Mouse (Mus musculus): Measurements from ENCODE around the gene Gipr. TPM values are rescaled to one million over a fixed set of nuclear protein-coding genes. Genes with fewer than 3 reads are reported as not detected.

The Gipr gene
- total and polyA plus RNA-seq, 2 experiments from 2014 or later, result 0.85 to 2.0 TPM

DNA sequence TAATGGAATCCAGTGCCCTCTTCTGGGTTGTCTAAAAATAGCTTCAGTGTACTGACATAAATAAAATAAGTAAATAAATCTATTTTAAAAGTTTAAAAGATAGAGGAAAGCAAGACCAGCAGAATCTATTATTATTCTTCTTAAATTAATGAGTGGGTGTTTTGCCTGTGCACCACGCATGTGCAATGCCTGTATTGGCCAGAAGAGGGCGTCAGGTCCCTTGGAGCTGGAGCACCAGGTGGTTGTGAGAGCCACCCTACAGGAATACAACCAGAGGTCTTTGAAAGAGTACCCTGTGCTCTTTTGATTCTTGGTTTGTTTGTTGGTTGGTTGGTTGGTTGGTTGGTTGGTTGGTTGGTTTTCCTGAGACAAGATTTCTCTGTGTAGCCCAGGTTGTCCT lies 32.1 kb upstream of the Gipr start:
- Histone ChIP-seq H3K27ac (no peak overlapping the region), H3K36me3 (ENCODE audit: insufficient read depth, low read length) (peaks cover 27% of the 10 kb centered on the region; the same call in 1 of the 2 replicates), H3K9me3 (ENCODE audit: low read length) (no peaks in the 10 kb centered on the region), H3K9ac (replicated peaks; ENCODE audit: low read length) (no peak overlapping the region), H3K4me3 (ENCODE audit: low read length) (no peak overlapping the region), H3K4me2 (ENCODE audit: low read depth, low read length) (no peak overlapping the region), H3K27me3 (ENCODE audit: insufficient read depth, low read length) (no peaks in the 10 kb centered on the region), H3K4me1 (ENCODE audit: insufficient read depth, low read length) (no peaks in the 10 kb centered on the region)
- DNase-seq (ENCODE audit: low spot score) (no peak), ATAC-seq (no peak)
- WGBS, result 27% methylated on average over 2 of the region's 2 CpGs
- TF ChIP-seq CTCF (IDR thresholded peaks at IDR 0.05; ENCODE audit: low read depth), result peak; percentile 63

DNA sequence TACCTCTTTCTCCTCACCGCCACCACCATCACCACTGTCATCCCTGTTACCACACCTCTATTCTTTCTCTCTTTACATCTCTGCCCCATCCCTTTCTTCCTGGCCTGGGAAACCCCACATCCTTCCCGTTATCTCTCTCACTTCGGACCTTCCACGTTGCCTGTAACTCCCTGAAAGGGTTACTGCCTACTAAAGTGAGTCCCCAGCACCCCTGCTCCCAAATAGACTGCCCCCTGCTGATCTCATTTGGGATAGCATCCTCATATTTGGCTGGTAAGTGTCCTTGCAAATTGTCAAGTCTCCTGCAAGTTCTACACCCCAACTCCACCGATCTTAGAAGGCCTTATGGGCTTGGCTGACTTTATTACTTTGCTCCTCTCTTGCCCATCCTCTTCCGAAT lies 30.7 kb upstream of the Gipr start:
- WGBS, result 67% methylated on average over 6 of the region's 6 CpGs
- no peaks in the 10 kb centered on the region for H3K9me3 ChIP-seq (ENCODE audit: low read length)

DNA sequence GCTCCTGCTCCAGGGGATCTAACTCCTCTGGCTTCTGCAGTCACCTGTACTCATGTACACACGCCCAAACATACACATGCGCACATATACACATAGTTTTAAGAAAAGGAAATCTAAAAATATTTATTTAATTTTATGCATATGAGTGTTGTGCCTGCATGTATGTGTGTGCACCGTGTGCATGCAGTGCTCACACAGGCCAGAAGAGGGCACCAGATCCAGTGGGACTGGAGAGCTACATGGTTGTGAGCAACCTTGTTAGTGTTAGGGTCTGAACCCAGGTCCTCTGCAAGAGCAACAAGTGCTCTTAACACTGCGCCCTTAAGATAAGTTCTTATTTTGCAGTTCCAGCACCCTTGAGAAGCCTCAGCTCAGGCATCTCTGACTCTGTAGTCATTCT lies 28.7 kb upstream of the Gipr start:
- no peaks in the 10 kb centered on the region for H3K9me3 ChIP-seq (ENCODE audit: low read length)
- no peaks in the 10 kb centered on the region for H3K4me1 ChIP-seq (ENCODE audit: insufficient read depth, low read length)
- no peak for ATAC-seq

More for the DNA sequence above, 30.7 kb upstream of the Gipr start:
- Histone ChIP-seq H3K4me1 (ENCODE audit: insufficient read depth, low read length) (no peaks in the 10 kb centered on the region), H3K27ac (no peak overlapping the region), H3K9ac (replicated peaks; ENCODE audit: low read length) (no peak overlapping the region), H3K36me3 (ENCODE audit: insufficient read depth, low read length) (peaks cover 27% of the 10 kb centered on the region), H3K4me3 (ENCODE audit: low read length) (no peak overlapping the region), H3K27me3 (ENCODE audit: insufficient read depth, low read length) (no peaks in the 10 kb centered on the region), H3K4me2 (ENCODE audit: low read depth, low read length) (no peak overlapping the region)
- ATAC-seq, result no peak
- TF ChIP-seq CTCF (IDR thresholded peaks at IDR 0.05; ENCODE audit: low read depth), result peak; percentile 61
- peak; percentile 48 for DNase-seq (ENCODE audit: low spot score)

DNA sequence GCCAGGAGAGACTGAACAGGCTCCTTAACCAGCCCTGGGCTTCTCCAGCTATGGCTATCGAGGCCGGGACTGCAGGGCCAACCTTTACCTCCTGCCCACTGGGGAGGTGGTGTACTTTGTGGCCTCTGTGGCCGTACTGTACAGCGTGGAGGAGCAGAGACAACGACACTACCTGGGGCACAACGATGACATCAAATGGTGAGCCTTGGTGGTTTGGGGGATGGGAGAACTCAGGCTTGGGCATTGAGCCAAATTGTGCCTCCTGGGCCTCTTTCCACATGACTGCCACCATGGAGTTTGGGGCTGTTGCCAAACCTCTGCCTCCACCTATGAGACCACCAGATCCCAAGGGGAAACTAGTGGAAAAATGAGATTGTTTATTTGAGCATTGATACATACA lies 18.8 kb upstream of the Gipr start:
- WGBS, result 33% methylated on average over 6 of the region's 6 CpGs
- no peak overlapping the region for H3K4me2 ChIP-seq (ENCODE audit: low read depth, low read length)
- H3K4me1 ChIP-seq (ENCODE audit: insufficient read depth, low read length), result peaks cover 5% of the 10 kb centered on the region; the same call in 1 of the 2 replicates
- no peak overlapping the region for H3K4me3 ChIP-seq (ENCODE audit: low read length)
- H3K9ac ChIP-seq (replicated peaks; ENCODE audit: low read length), result 0 out of 2 replicates have a peak overlapping the region, but pooled peaks have one; percentile 3
- ATAC-seq (0 out of 2 replicates have a peak, but pooled peaks have one; percentile 33), DNase-seq (ENCODE audit: low spot score) (peak; percentile 63)
- H3K36me3 ChIP-seq (ENCODE audit: insufficient read depth, low read length), result peaks cover 10% of the 10 kb centered on the region; the same call in 1 of the 2 replicates
- H3K27ac ChIP-seq, result peak overlapping the region; percentile 54; the same call in 1 of the 2 replicates
- 0 out of 2 replicates have a peak, but pooled peaks cover 2% of the 10 kb centered on the region for H3K27me3 ChIP-seq (ENCODE audit: insufficient read depth, low read length)
- no peak for TF ChIP-seq CTCF (IDR thresholded peaks at IDR 0.05; ENCODE audit: low read depth)
- no peaks in the 10 kb centered on the region for H3K9me3 ChIP-seq (ENCODE audit: low read length)

More for the DNA sequence above, 28.7 kb upstream of the Gipr start:
- TF ChIP-seq CTCF (IDR thresholded peaks at IDR 0.05; ENCODE audit: low read depth), result peak; percentile 49
- no peak overlapping the region for H3K4me2 ChIP-seq (ENCODE audit: low read depth, low read length)
- no peak overlapping the region for H3K4me3 ChIP-seq (ENCODE audit: low read length)
- no peak overlapping the region for H3K27ac ChIP-seq
- no peak overlapping the region for H3K9ac ChIP-seq (replicated peaks; ENCODE audit: low read length)
- no peak for DNase-seq (ENCODE audit: low spot score)
- no peaks in the 10 kb centered on the region for H3K27me3 ChIP-seq (ENCODE audit: insufficient read depth, low read length)
- H3K36me3 ChIP-seq (ENCODE audit: insufficient read depth, low read length), result peaks cover 25% of the 10 kb centered on the region
- 99% methylated on average over 4 of the region's 4 CpGs for WGBS

DNA sequence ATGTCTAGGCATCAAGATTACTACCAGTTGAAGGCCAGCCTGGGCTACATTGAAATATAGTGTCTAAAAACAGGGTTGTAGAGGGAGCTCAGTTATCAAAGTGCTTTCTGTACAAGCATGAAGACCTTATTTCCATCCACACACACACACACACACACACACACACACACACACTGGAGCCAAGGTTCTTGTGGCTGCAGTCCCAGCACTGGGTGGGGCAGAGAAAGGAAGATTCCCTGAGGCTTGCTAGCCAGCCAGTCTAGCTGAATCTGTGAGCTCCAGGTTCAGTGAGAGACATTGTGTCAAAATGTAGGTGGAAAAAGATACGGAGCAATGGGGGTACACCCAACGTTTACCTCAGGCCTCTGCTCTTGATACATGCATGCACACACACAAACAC lies 18.3 kb upstream of the Gipr start:
- H3K4me3 ChIP-seq (ENCODE audit: low read length), result no peak overlapping the region
- no peak for TF ChIP-seq CTCF (IDR thresholded peaks at IDR 0.05; ENCODE audit: low read depth)
- 0 out of 2 replicates have a peak, but pooled peaks cover 5% of the 10 kb centered on the region for H3K27me3 ChIP-seq (ENCODE audit: insufficient read depth, low read length)
- H3K9me3 ChIP-seq (ENCODE audit: low read length), result no peaks in the 10 kb centered on the region
- H3K4me2 ChIP-seq (ENCODE audit: low read depth, low read length), result no peak overlapping the region
- ATAC-seq (no peak), DNase-seq (ENCODE audit: low spot score) (no peak)
- H3K27ac ChIP-seq, result peak overlapping the region; percentile 54; the same call in 1 of the 2 replicates
- 53% methylated on average over 2 of the region's 2 CpGs for WGBS
- 0 out of 2 replicates have a peak overlapping the region, but pooled peaks have one; percentile 3 for H3K9ac ChIP-seq (replicated peaks; ENCODE audit: low read length)
- H3K36me3 ChIP-seq (ENCODE audit: insufficient read depth, low read length), result peaks cover 10% of the 10 kb centered on the region; the same call in 1 of the 2 replicates
- peaks cover 9% of the 10 kb centered on the region; the same call in 1 of the 2 replicates for H3K4me1 ChIP-seq (ENCODE audit: insufficient read depth, low read length)

DNA sequence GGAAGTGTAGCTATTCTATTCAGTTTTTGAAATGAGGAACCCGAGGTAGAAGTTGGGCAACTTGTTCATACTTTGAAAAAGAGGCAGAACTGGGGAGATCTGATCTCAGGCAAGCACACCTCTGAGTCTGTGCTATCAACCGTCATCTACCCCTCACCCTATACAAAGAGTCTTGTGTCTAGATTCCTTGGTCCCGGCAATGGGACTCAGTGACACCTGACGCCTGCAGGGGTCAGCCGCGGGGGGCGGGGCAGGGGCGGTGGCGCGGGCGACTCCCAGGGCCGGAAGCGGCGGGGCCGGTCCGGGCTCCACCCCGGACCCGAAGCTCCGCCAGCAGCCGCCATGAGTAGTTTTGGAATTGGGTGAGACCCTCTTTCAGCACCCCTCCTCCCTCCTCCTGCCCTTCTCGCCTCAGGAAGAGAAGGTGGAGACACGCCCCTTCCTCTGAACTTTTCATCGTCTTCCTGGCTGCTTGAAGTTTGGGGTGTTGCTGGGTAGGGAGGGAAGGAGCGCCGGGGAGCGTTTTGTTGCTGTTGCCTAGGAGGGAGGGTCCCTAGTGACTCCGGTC lies 15.0 kb upstream of the Gipr start:
- Histone ChIP-seq H3K4me2 (ENCODE audit: low read depth, low read length) (peak overlapping the region; percentile 54), H3K9me3 (ENCODE audit: low read length) (no peaks in the 10 kb centered on the region), H3K4me1 (ENCODE audit: insufficient read depth, low read length) (peaks cover 10% of the 10 kb centered on the region; the same call in 1 of the 2 replicates), H3K9ac (replicated peaks; ENCODE audit: low read length) (peak overlapping the region; percentile 25; the same call in 1 of the 2 replicates), H3K36me3 (ENCODE audit: insufficient read depth, low read length) (peaks cover 6% of the 10 kb centered on the region; the same call in 1 of the 2 replicates), H3K4me3 (ENCODE audit: low read length) (peak overlapping the region; percentile 29), H3K27ac (no peak overlapping the region), H3K27me3 (ENCODE audit: insufficient read depth, low read length) (0 out of 2 replicates have a peak, but pooled peaks cover 5% of the 10 kb centered on the region)
- TF ChIP-seq CTCF (IDR thresholded peaks at IDR 0.05; ENCODE audit: low read depth), result no peak
- 7% methylated on average over 26 of the region's 27 CpGs for WGBS
- DNase-seq (ENCODE audit: low spot score) (no peak), ATAC-seq (no peak)

DNA sequence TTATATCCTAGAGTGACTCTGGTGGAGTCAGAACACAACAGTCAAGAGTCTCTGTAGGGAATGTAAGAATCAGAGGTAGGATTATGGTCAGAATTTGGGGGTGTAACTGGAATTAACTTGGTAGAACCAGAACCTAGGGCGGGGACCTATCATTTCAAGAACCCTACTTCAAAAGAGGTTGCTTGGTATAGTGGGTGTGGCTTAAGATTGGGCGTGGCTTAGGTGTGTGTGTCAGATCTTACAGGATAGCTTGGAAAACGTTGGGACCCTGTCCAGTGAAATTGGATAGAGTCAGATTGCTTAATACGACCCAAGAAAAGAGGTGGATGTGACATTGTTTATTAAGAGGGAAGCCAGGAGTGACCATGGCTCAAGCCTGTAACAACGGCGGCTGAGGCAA lies 14.0 kb upstream of the Gipr start:
- DNase-seq (ENCODE audit: low spot score) (no peak), ATAC-seq (no peak)
- peak overlapping the region; percentile 63; the same call in 1 of the 2 replicates for H3K4me3 ChIP-seq (ENCODE audit: low read length)
- H3K36me3 ChIP-seq (ENCODE audit: insufficient read depth, low read length), result peaks cover 6% of the 10 kb centered on the region; the same call in 1 of the 2 replicates
- 48% methylated on average over 6 of the region's 6 CpGs for WGBS
- H3K9ac ChIP-seq (replicated peaks; ENCODE audit: low read length), result peak overlapping the region; percentile 21; the same call in 1 of the 2 replicates
- no peaks in the 10 kb centered on the region for H3K9me3 ChIP-seq (ENCODE audit: low read length)
- 0 out of 2 replicates have a peak, but pooled peaks cover 5% of the 10 kb centered on the region for H3K27me3 ChIP-seq (ENCODE audit: insufficient read depth, low read length)
- no peak for TF ChIP-seq CTCF (IDR thresholded peaks at IDR 0.05; ENCODE audit: low read depth)
- H3K4me2 ChIP-seq (ENCODE audit: low read depth, low read length), result no peak overlapping the region
- no peak overlapping the region for H3K27ac ChIP-seq
- H3K4me1 ChIP-seq (ENCODE audit: insufficient read depth, low read length), result peaks cover 10% of the 10 kb centered on the region; the same call in 1 of the 2 replicates
